Mouse (Mus musculus): ENCODE measurements around the gene Smtnl1. TPM values are rescaled to one million over a fixed set of nuclear protein-coding genes. Genes with fewer than 3 reads are reported as not detected.

The Smtnl1 gene
- total RNA-seq, 2 experiments from 2014 or later, result not detected

DNA sequence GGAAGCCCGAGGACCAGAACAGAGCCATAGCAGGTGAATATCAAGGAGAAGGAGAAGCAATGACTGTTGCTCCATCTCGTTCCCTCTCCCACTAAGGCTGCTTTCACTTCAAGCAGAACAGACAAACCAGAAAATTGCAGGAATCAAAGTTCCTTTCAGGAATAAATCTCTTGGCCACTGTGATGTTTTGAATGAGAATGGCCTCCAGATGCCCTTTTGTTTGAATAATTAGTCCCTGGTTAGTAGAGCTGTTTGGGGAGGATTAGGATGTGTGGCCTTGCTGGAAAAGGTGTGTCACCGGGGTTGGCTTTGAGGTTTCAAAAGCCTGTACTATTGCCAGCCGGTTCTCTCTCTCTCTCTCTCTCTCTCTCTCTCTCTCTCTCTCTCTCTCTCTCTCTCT lies 60.2 kb downstream of the Smtnl1 start:
- no peak for DNase-seq (ENCODE audit: low spot score in 2 of 2)

DNA sequence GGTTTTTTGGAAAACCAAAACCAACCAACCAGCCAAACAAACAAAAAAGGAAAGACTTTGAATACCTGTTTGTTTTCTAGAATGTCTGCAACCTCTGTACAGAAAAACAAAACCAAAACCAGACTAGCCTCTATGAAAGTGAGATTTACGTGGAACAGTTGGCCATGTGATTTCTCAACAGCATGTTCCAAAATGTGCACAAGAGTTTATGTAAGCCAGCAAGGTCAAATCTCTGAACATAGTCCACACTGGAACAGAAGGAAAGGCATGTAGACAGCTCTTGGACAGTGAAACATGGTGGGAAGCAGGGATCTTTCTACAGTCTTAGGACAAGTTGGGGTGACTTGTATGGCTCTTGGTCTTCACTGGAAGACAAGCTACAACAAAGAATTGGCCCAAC lies 60.6 kb downstream of the Smtnl1 start:
- intact Hi-C loops (cut with DNase I), result no loop called here
- DNase-seq (ENCODE audit: low spot score in 2 of 2), result no peak

More for the DNA sequence above, 60.2 kb downstream of the Smtnl1 start:
- intact Hi-C loops (cut with DNase I), result no loop called here

DNA sequence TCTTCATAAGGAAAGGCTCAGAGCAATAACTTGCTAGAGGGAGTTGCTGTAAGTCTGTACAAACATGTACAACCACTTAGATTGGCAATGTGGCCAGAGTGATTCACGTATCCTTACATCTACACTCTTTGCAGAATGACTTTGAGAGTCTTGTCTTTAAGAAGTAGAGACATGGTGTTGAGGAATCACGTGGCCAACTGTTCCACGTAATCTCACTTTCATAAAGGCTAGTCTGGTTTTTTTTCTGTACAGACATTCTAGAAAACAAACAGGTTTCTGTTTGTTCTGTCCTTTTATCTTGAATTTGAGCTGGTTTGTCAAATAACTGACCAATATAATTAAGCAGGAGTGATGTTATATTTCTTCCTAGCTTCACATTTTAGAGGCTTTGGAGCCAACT lies 61.1 kb downstream of the Smtnl1 start:
- DNase-seq (ENCODE audit: low spot score in 2 of 2), result no peak
- intact Hi-C loops (cut with DNase I), result no loop called here

Other genes with a start within 250 kb of the Smtnl1 start
- gene Ctnnd1, start 171.9 kb downstream of the Smtnl1 start, total RNA-seq (2021), result 10 to 100 TPM; 56.8 to 66.1 TPM
- gene Btbd18, start 163.6 kb downstream of the Smtnl1 start, total RNA-seq (2021), result not detected
- gene Selenoh, start 151.9 kb downstream of the Smtnl1 start, total RNA-seq (2021), result 10 to 100 TPM; 35.5 to 41.2 TPM
- gene Gm28635, start 144.6 kb downstream of the Smtnl1 start, total RNA-seq (2021), result 1 to 10 TPM; 6.0 to 8.1 TPM
- 10 to 100 TPM; 27.2 to 31.9 TPM for gene Med19, start 144.2 kb downstream of the Smtnl1 start, total RNA-seq (2021)
- gene Tmx2, start 143.5 kb downstream of the Smtnl1 start, total RNA-seq (2021), result 100 to 1,000 TPM; 223 to 252 TPM
- gene Zdhhc5, start 107.5 kb downstream of the Smtnl1 start, total RNA-seq (2021), result 10 to 100 TPM; 42.1 to 48.9 TPM
- gene Clp1, start 95.3 kb downstream of the Smtnl1 start, total RNA-seq (2021), result 10 to 100 TPM in 1 of 2 experiments, 1 to 10 TPM in 1; 6.6 to 10.5 TPM
- 10 to 100 TPM; 65.8 to 94.6 TPM for gene Ypel4, start 88.6 kb downstream of the Smtnl1 start, total RNA-seq (2021)
- 1 to 10 TPM; 1.2 to 1.7 TPM for gene Gm19426, start 79.0 kb downstream of the Smtnl1 start, total RNA-seq (2021)
- gene Serping1, start 47.2 kb downstream of the Smtnl1 start, total RNA-seq (2021), result 1 to 10 TPM; 5.3 to 7.7 TPM
- gene Ube2l6, start 23.8 kb downstream of the Smtnl1 start, total RNA-seq (2021), result 1 to 10 TPM; 5.2 to 5.5 TPM
- gene Timm10, start 4.3 kb upstream of the Smtnl1 start, total RNA-seq (2021), result 10 to 100 TPM; 53.8 to 55.9 TPM
- under 1 TPM; 0.25 to 0.32 TPM for gene Slc43a1, start 16.2 kb upstream of the Smtnl1 start, total RNA-seq (2021)
- 10 to 100 TPM; 90.0 to 92.0 TPM for gene Rtn4rl2, start 64.1 kb upstream of the Smtnl1 start, total RNA-seq (2021)
- under 1 TPM; 0.29 to 0.32 TPM for gene Slc43a3, start 113.9 kb upstream of the Smtnl1 start, total RNA-seq (2021)
- gene Prg2, start 157.8 kb upstream of the Smtnl1 start, total RNA-seq (2021), result not detected
- not detected for gene Prg3, start 165.6 kb upstream of the Smtnl1 start, total RNA-seq (2021)
- gene Ssrp1, start 214.6 kb upstream of the Smtnl1 start, total RNA-seq (2021), result 100 to 1,000 TPM in 1 of 2 experiments, 10 to 100 TPM in 1; 94.2 to 109 TPM
- gene P2rx3, start 214.8 kb upstream of the Smtnl1 start, total RNA-seq (2021), result 1 to 10 TPM; 1.6 to 2.3 TPM
- gene Tnks1bp1, start 225.4 kb upstream of the Smtnl1 start, total RNA-seq (2021), result 100 to 1,000 TPM; 109 to 131 TPM